Mouse (Mus musculus) CD4-positive, CD25-positive, alpha-beta regulatory T cell, adult 4 months (primary cell): ENCODE data around the gene Wnt9b. TPM values are rescaled to one million over a fixed set of nuclear protein-coding genes. Genes with fewer than 3 reads are reported as not detected.
A peak's percentile ranks its signal among the peaks of the same experiment; 100 is the strongest.
"Not testable (repeated sequence)": the region's sequence is repeated elsewhere in the genome, so short reads cannot be mapped to it uniquely, and the experiment has no call there.

Experiments
- ATAC-seq: one replicate; pipeline ENCODE4 v1.8.0; 2017
- polyA plus RNA-seq, 2 experiments: library from polyadenylated mRNA; unstranded; fragments of 100-300 nt; shearing (Covaris generic); gene quantifications; one replicate each; pipeline ENCODE4 v1.2.1; 2017

Gene Wnt9b
- polyA plus RNA-seq, result not detected

GRCm38 (mm10) chr11:103749306-103750089, at the start of gene Wnt9b:
Wnt9b (minus strand) TSS chr11:103749821.
- no peak for ATAC-seq

GRCm38 (mm10) chr11:103789951-103790350, 40.3 kb upstream of the Wnt9b start:
- no peak for ATAC-seq

- ATAC-seq, result no peak
Observed at GRCm38 (mm10) chr11:103780152-103780551, 30.5 kb upstream of the Wnt9b start.

- no peak for ATAC-seq
Observed at GRCm38 (mm10) chr11:103774228-103774530, 24.6 kb upstream of the Wnt9b start.

- peak; percentile 59 for ATAC-seq
Observed at GRCm38 (mm10) chr11:103773387-103774227, 24.0 kb upstream of the Wnt9b start, which contains the start of gene Wnt3. Wnt3 (plus strand) TSS chr11:103774150.

GRCm38 (mm10) chr11:103772505-103773386, 23.1 kb upstream of the Wnt9b start:
- ATAC-seq, result no peak

- peak; percentile 74 for ATAC-seq
Observed at GRCm38 (mm10) chr11:103771160-103771817, 21.7 kb upstream of the Wnt9b start.

- no peak for ATAC-seq
Observed at GRCm38 (mm10) chr11:103765556-103766011, 16.0 kb upstream of the Wnt9b start.

GRCm38 (mm10) chr11:103764601-103765000, 15.0 kb upstream of the Wnt9b start:
- no peak for ATAC-seq

GRCm38 (mm10) chr11:103763410-103764163, 14.0 kb upstream of the Wnt9b start:
- ATAC-seq, result no peak

GRCm38 (mm10) chr11:103760891-103761290, 11.3 kb upstream of the Wnt9b start:
- not testable (repeated sequence) for ATAC-seq

GRCm38 (mm10) chr11:103760101-103760500, 10.5 kb upstream of the Wnt9b start:
- ATAC-seq, result no peak

- ATAC-seq, result no peak
Observed at GRCm38 (mm10) chr11:103758706-103759105, 9.1 kb upstream of the Wnt9b start.

GRCm38 (mm10) chr11:103758054-103758453, 8.4 kb upstream of the Wnt9b start:
- ATAC-seq, result no peak

- no peak for ATAC-seq
Observed at GRCm38 (mm10) chr11:103750612-103751011, 991 bp upstream of the Wnt9b start.

GRCm38 (mm10) chr11:103735046-103735781, 14.4 kb downstream of the Wnt9b start:
- ATAC-seq, result no peak

GRCm38 (mm10) chr11:103734411-103735045, 15.1 kb downstream of the Wnt9b start:
- no peak for ATAC-seq

GRCm38 (mm10) chr11:103733961-103734360, 15.7 kb downstream of the Wnt9b start:
- no peak for ATAC-seq

GRCm38 (mm10) chr11:103733069-103733468, 16.6 kb downstream of the Wnt9b start:
- no peak for ATAC-seq

- no peak for ATAC-seq
Observed at GRCm38 (mm10) chr11:103732306-103732705, 17.3 kb downstream of the Wnt9b start.
